Mouse (Mus musculus) C2C12 (cell line): Measurements from ENCODE around the gene Kalrn.

ENCODE experiments used
- CTCF ChIP-seq: IDR thresholded peaks from one replicate; pipeline ENCODE4 v1.5.1; 2011; ENCODE audit not compliant: control insufficient read depth, insufficient read depth, insufficient read length
- MYOG ChIP-seq: IDR thresholded peaks from one replicate; pipeline ENCODE4 v1.6.1; 2011; ENCODE audit not compliant: control insufficient read depth, insufficient read length; ENCODE audit errors: extremely low read depth
- USF1 ChIP-seq: IDR thresholded peaks from one replicate; pipeline ENCODE4 v1.6.1; 2011; ENCODE audit warnings: low read depth, mild to moderate bottlenecking, control low read depth, moderate library complexity

GRCm38 (mm10) chr16:34073930-34074329 lies 499.4 kb downstream of the Kalrn start:
- TF ChIP-seq MYOG (no peak), USF1 (no peak), CTCF (no peak)
